Comparison of ENCODE assay signal across 9 mouse cellular contexts in genomic region chr3:103790346-103791145, GRCm38 (mm10). TPM values are rescaled to one million over a fixed set of nuclear protein-coding genes. Genes with fewer than 3 reads are reported as not detected.
A peak's percentile ranks its signal among the peaks of the same experiment; 100 is the strongest.
DNase-seq lines count a peak whose midpoint lies in the region; ATAC-seq lines count a peak whose summit lies in the region.
"Had no signal": no experiment of that assay in that cellular context is flagged by ENCODE, and none has a peak within 500 bp of the region (broad histone marks: within the 10 kb centered on the region; RNA-seq: fewer than 3 reads in every experiment).

No protein-coding gene starts in this region.

- peak overlapping the region; percentile 86 for H3K4me2 ChIP-seq in forebrain, embryonic 13.5 days
- H3K4me2 ChIP-seq in intestine, embryonic 15.5 days (replicated peaks), result peak overlapping the region; percentile 69
- peak overlapping the region; percentile 88 for H3K4me2 ChIP-seq in stomach, embryonic 14.5 days (replicated peaks; ENCODE audit: low read depth, low read length)

- H3K9me3 ChIP-seq in forebrain, embryonic 13.5 days (replicated peaks), result no peaks in the 10 kb centered on the region
- H3K9me3 ChIP-seq in intestine, embryonic 15.5 days, result no peaks in the 10 kb centered on the region
- no peaks in the 10 kb centered on the region for H3K9me3 ChIP-seq in stomach, embryonic 14.5 days (ENCODE audit: control insufficient read depth, low read depth, low read length)

- no peaks in the 10 kb centered on the region for H3K36me3 ChIP-seq in forebrain, embryonic 13.5 days (ENCODE audit: poor library complexity, severe bottlenecking)
- no peaks in the 10 kb centered on the region for H3K36me3 ChIP-seq in intestine, embryonic 15.5 days
- H3K36me3 ChIP-seq in stomach, embryonic 14.5 days (ENCODE audit: control insufficient read depth, insufficient read depth, low read length), result no peaks in the 10 kb centered on the region

- H3K4me3 ChIP-seq in forebrain, embryonic 13.5 days, result peak overlapping the region; percentile 90
- peak overlapping the region; percentile 98 for H3K4me3 ChIP-seq in intestine, embryonic 15.5 days (replicated peaks)
- H3K4me3 ChIP-seq in stomach, embryonic 14.5 days (ENCODE audit: low read depth, low read length), result peak overlapping the region; percentile 94

- DNase-seq in gastrocnemius, adult 18-20 months (ENCODE audit: low spot score), result peak; percentile 17
- no peak for DNase-seq in gastrocnemius, postnatal 10 days
- DNase-seq in B cell, adult 2 months, result peak; percentile 48 to 51
- peak; percentile 36 for DNase-seq in brain, adult 2 months (ENCODE audit: low read depth, low spot score)
- peak; percentile 33 for DNase-seq in lung, postnatal 14 days

- H3K4me1 ChIP-seq in forebrain, embryonic 13.5 days, result peaks cover 27% of the 10 kb centered on the region
- H3K4me1 ChIP-seq in intestine, embryonic 15.5 days (replicated peaks), result no peaks in the 10 kb centered on the region
- H3K4me1 ChIP-seq in stomach, embryonic 14.5 days (ENCODE audit: control insufficient read depth, insufficient read depth, low read length), result peaks cover 13% of the 10 kb centered on the region; the same call in 1 of the 2 replicates

- WGBS in forebrain, embryonic 13.5 days, result under 1% methylated on average over 45 of the region's 61 CpGs
- under 1% methylated on average over 60 of the region's 61 CpGs for WGBS in intestine, embryonic 15.5 days
- 1% methylated on average over 58 of the region's 61 CpGs for WGBS in stomach, embryonic 14.5 days

- H3K27ac ChIP-seq in forebrain, embryonic 13.5 days, result peak overlapping the region; percentile 86
- peak overlapping the region; percentile 91 for H3K27ac ChIP-seq in intestine, embryonic 15.5 days
- H3K27ac ChIP-seq in stomach, embryonic 14.5 days (ENCODE audit: low read length), result peak overlapping the region; percentile 82

- peaks cover 8% of the 10 kb centered on the region; the same call in 1 of the 2 replicates for H3K27me3 ChIP-seq in forebrain, embryonic 13.5 days
- H3K27me3 ChIP-seq in intestine, embryonic 15.5 days (replicated peaks), result no peaks in the 10 kb centered on the region
- H3K27me3 ChIP-seq in stomach, embryonic 14.5 days (ENCODE audit: control insufficient read depth, insufficient read depth, low read length), result no peaks in the 10 kb centered on the region

- ATAC-seq in forebrain, embryonic 13.5 days, result peak; percentile 82
- peak; percentile 82 for ATAC-seq in intestine, embryonic 15.5 days
- peak; percentile 76 for ATAC-seq in stomach, embryonic 14.5 days (ENCODE audit: insufficient number of reproducible peaks, insufficient read depth, low FRiP score, low read depth)

- peak overlapping the region; percentile 97 for H3K9ac ChIP-seq in forebrain, embryonic 13.5 days
- H3K9ac ChIP-seq in intestine, embryonic 15.5 days, result peak overlapping the region; percentile 97
- H3K9ac ChIP-seq in stomach, embryonic 14.5 days (replicated peaks; ENCODE audit: low read depth, low read length), result peak overlapping the region; percentile 98

RNA-seq across cellular contexts. Expression of gene Hipk1, which starts 0.8 kb away (rescaled TPM):
- total RNA-seq in gastrocnemius, adult 18-20 months (2021), result 10 to 100 TPM; 63.0 to 64.5 TPM
- 10 to 100 TPM; 52.1 to 59.8 TPM for total RNA-seq in gastrocnemius, postnatal 10 days (2021)
- polyA plus RNA-seq in forebrain, embryonic 13.5 days (2015; fragmentation: Nextera tagmentation; extraction: Ambion mirVana), result 13.0 and 14.5 TPM in 2 replicates
- 8.7 and 9.8 TPM in 2 replicates for polyA plus RNA-seq in intestine, embryonic 15.5 days (2015; fragmentation: Nextera tagmentation; extraction: Ambion mirVana)
- polyA plus RNA-seq in stomach, embryonic 14.5 days (2014; fragmentation: Nextera tagmentation; extraction: Ambion mirVana), result 18.1 and 18.8 TPM in 2 replicates

RNA-seq across cellular contexts. Expression of gene Dclre1b, which starts 18.7 kb away (rescaled TPM):
- 1 to 10 TPM; 4.3 to 5.5 TPM for total RNA-seq in gastrocnemius, adult 18-20 months (2021)
- 1 to 10 TPM; 5.6 to 6.5 TPM for total RNA-seq in gastrocnemius, postnatal 10 days (2021)
- polyA plus RNA-seq in forebrain, embryonic 13.5 days (2015; fragmentation: Nextera tagmentation; extraction: Ambion mirVana), result 31.0 and 32.7 TPM in 2 replicates
- 21.5 and 22.1 TPM in 2 replicates for polyA plus RNA-seq in intestine, embryonic 15.5 days (2015; fragmentation: Nextera tagmentation; extraction: Ambion mirVana)
- 27.0 and 30.9 TPM in 2 replicates for polyA plus RNA-seq in stomach, embryonic 14.5 days (2014; fragmentation: Nextera tagmentation; extraction: Ambion mirVana)

RNA-seq across cellular contexts. Expression of gene Ap4b1, which starts 18.8 kb away (rescaled TPM):
- 1 to 10 TPM; 9.1 to 9.7 TPM for total RNA-seq in gastrocnemius, adult 18-20 months (2021)
- 10 to 100 TPM in 1 of 2 experiments, 1 to 10 TPM in 1; 9.8 to 13.5 TPM for total RNA-seq in gastrocnemius, postnatal 10 days (2021)
- polyA plus RNA-seq in forebrain, embryonic 13.5 days (2015; fragmentation: Nextera tagmentation; extraction: Ambion mirVana), result 23.2 and 25.0 TPM in 2 replicates
- polyA plus RNA-seq in intestine, embryonic 15.5 days (2015; fragmentation: Nextera tagmentation; extraction: Ambion mirVana), result 19.4 and 20.6 TPM in 2 replicates
- polyA plus RNA-seq in stomach, embryonic 14.5 days (2014; fragmentation: Nextera tagmentation; extraction: Ambion mirVana), result 18.5 and 21.8 TPM in 2 replicates

RNA-seq across cellular contexts. Expression of gene Gm43064, which starts 18.8 kb away (rescaled TPM):
- total RNA-seq in gastrocnemius, adult 18-20 months (2021), result under 1 TPM in 1 of 2 experiments, not detected in 1; 0.14 TPM
- not detected for total RNA-seq in gastrocnemius, postnatal 10 days (2021)
- not detected in 2 replicates for polyA plus RNA-seq in forebrain, embryonic 13.5 days (2015; fragmentation: Nextera tagmentation; extraction: Ambion mirVana)
- not detected in 2 replicates for polyA plus RNA-seq in intestine, embryonic 15.5 days (2015; fragmentation: Nextera tagmentation; extraction: Ambion mirVana)
- 0.35 and 0.50 TPM in 2 replicates for polyA plus RNA-seq in stomach, embryonic 14.5 days (2014; fragmentation: Nextera tagmentation; extraction: Ambion mirVana)

RNA-seq across cellular contexts. Expression of gene Bcl2l15, which starts 41.9 kb away (rescaled TPM):
- under 1 TPM in 1 of 2 experiments, not detected in 1; 0.55 TPM for total RNA-seq in gastrocnemius, adult 18-20 months (2021)
- total RNA-seq in gastrocnemius, postnatal 10 days (2021), result under 1 TPM; 0.49 to 0.70 TPM
- polyA plus RNA-seq in forebrain, embryonic 13.5 days (2015; fragmentation: Nextera tagmentation; extraction: Ambion mirVana), result 0.44 TPM in 1 of 2 replicates, not detected in the other
- polyA plus RNA-seq in intestine, embryonic 15.5 days (2015; fragmentation: Nextera tagmentation; extraction: Ambion mirVana), result 4.4 and 9.1 TPM in 2 replicates
- 0.54 TPM in 1 of 2 replicates, not detected in the other for polyA plus RNA-seq in stomach, embryonic 14.5 days (2014; fragmentation: Nextera tagmentation; extraction: Ambion mirVana)
- total RNA-seq: adrenal gland, postnatal 36 days had no signal
